Mouse (Mus musculus): ENCODE data around the gene Ptgfr. TPM values are rescaled to one million over a fixed set of nuclear protein-coding genes. Genes with fewer than 3 reads are reported as not detected.

Gene Ptgfr
- 0.28 and 0.65 TPM in 2 replicates for polyA plus RNA-seq (2014; fragmentation: Nextera tagmentation; extraction: Ambion mirVana)

DNA sequence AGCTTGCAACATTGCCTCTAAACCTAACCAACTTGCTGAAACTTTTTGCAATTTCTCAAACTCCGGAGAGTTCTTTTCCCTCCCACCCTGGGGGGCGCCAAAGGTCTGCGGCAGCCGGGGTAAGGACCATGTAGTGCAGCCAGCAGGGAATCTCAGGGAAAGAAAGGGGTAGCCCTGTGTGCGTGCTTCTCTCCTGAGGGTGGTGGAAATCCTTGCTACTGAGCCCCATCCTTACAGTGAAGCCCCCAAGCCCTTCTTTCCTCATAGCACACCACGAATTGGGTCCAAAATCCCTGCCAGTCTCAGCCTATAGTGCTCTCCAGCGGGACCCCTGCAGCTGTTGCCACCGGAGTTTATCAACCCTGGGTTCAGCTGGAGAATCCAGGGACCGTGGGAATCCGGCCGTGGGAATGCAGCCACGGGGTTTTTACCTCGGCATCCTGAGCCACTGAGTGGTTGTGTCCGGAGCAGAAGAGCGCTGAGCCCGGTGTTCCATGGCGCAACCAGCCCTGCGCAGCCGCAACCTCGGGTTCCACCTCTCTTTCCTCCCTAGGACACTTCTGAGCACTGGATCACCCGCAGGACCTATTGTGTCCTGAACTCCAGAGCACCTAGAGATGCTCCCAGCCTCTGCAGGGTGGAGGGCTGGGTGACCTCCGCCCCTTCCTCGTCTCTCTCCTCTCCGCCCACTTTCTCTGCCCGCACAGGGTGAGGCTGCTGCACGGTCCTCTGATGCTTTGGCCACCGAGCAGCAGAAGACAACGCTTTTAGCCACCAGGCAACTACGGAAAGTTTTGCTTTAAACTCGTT is at the start of gene Ptgfr:
Gene Ptgfr (minus strand): TSS at position 760 of the 810 bp plus-strand sequence.
- DNase-seq (peak; percentile 87), ATAC-seq (ENCODE audit: insufficient read depth) (peak; percentile 93)
- peak; percentile 76 for TF ChIP-seq CTCF (IDR thresholded peaks at IDR 0.05; ENCODE audit: low read depth)
- Histone ChIP-seq H3K36me3 (ENCODE audit: insufficient read depth) (no peaks in the 10 kb centered on the region), H3K9me3 (ENCODE audit: low read depth, low read length) (no peaks in the 10 kb centered on the region), H3K27me3 (ENCODE audit: insufficient read depth, low read length) (peaks cover 14% of the 10 kb centered on the region; the same call in 1 of the 2 replicates), H3K9ac (peak within 1 kb of the TSS; percentile 50), H3K4me3 (ENCODE audit: low read depth, low read length) (peak within 1 kb of the TSS; percentile 46), H3K27ac (ENCODE audit: low read depth) (no peak within 1 kb of the TSS), H3K4me2 (peak within 1 kb of the TSS; percentile 92), H3K4me1 (ENCODE audit: insufficient read depth) (no peaks in the 10 kb centered on the region)
- under 1% methylated on average over 30 of the region's 30 CpGs for WGBS

DNA sequence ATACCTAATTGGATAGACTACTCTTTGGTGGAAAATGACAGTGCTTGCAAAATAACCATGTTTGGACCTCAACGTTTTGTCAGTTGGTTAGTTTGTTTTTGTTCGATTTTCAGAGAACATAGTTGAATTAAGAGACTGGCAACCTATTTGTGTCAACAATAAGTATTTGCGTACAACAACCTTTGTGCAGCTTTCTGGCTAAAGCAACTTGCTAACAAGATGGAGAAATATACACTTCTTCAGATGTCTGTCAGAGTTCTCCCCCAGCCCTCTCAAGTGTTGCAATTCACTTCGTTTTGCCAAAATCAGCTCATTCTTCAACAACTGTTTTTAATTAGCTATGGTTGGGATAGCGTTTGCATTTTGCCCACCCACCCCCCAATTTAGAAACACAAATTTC is 46.5 kb upstream of the Ptgfr start:
- Histone ChIP-seq H3K4me2 (no peak overlapping the region), H3K9ac (no peak overlapping the region), H3K36me3 (ENCODE audit: insufficient read depth) (no peaks in the 10 kb centered on the region), H3K27me3 (ENCODE audit: insufficient read depth, low read length) (no peaks in the 10 kb centered on the region), H3K9me3 (ENCODE audit: low read depth, low read length) (no peaks in the 10 kb centered on the region), H3K4me1 (ENCODE audit: insufficient read depth) (no peaks in the 10 kb centered on the region), H3K27ac (ENCODE audit: low read depth) (no peak overlapping the region), H3K4me3 (ENCODE audit: low read depth, low read length) (no peak overlapping the region)
- 67% methylated on average over 5 of the region's 5 CpGs for WGBS
- DNase-seq (no peak), ATAC-seq (ENCODE audit: insufficient read depth) (no peak)
- no peak for TF ChIP-seq CTCF (IDR thresholded peaks at IDR 0.05; ENCODE audit: low read depth)

DNA sequence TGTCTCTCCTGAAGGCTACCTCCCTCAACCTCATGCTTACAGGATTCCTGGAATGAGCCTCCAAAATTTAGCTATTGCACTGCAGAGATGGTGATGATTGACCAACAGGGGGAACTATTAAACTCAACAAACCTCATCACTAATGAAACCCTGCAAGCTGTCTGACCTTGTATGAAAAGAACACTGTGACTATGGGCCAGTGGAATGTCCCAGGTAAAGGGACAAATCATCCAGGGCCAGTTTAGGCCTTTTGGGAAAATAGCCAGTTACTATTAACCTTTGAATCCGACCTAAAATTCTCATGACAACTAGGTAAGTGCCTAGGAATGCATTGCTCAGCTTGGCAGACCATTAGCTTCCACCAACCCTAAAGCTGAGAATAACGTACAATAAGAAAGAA is 42.6 kb upstream of the Ptgfr start:
- DNase-seq (no peak), ATAC-seq (ENCODE audit: insufficient read depth) (no peak)
- Histone ChIP-seq H3K27ac (ENCODE audit: low read depth) (no peak overlapping the region), H3K9ac (no peak overlapping the region), H3K4me1 (ENCODE audit: insufficient read depth) (no peaks in the 10 kb centered on the region), H3K9me3 (ENCODE audit: low read depth, low read length) (no peaks in the 10 kb centered on the region), H3K4me2 (no peak overlapping the region), H3K36me3 (ENCODE audit: insufficient read depth) (no peaks in the 10 kb centered on the region), H3K4me3 (ENCODE audit: low read depth, low read length) (no peak overlapping the region), H3K27me3 (ENCODE audit: insufficient read depth, low read length) (no peaks in the 10 kb centered on the region)
- no peak for TF ChIP-seq CTCF (IDR thresholded peaks at IDR 0.05; ENCODE audit: low read depth)
- 66% methylated on average over 2 of the region's 2 CpGs for WGBS

DNA sequence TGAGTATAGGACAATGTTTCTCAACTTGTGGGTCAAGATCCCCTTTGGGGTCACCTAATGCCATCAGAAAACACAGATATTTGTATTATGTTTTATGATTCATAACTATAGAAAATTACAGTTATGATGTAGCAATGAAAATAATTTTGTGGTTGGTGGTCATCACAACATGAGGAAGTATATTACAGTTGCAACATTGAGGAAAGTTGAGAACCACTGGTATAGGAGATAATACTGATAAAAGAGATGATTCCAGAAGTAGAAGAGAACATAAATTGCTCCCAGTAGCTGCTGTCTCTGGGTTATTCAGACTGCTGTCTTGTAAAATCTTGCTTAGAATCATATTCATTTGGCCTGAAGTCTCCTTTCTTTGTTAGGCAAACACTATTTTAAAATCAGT is 31.5 kb upstream of the Ptgfr start:
- no peak overlapping the region for H3K4me3 ChIP-seq (ENCODE audit: low read depth, low read length)
- no peak overlapping the region for H3K4me2 ChIP-seq
- DNase-seq (no peak), ATAC-seq (ENCODE audit: insufficient read depth) (no peak)
- TF ChIP-seq CTCF (IDR thresholded peaks at IDR 0.05; ENCODE audit: low read depth) = no peak
- H3K9ac ChIP-seq = no peak overlapping the region
- no peaks in the 10 kb centered on the region for H3K27me3 ChIP-seq (ENCODE audit: insufficient read depth, low read length)
- H3K9me3 ChIP-seq (ENCODE audit: low read depth, low read length) = no peaks in the 10 kb centered on the region
- no peaks in the 10 kb centered on the region for H3K36me3 ChIP-seq (ENCODE audit: insufficient read depth)
- H3K27ac ChIP-seq (ENCODE audit: low read depth) = no peak overlapping the region
- H3K4me1 ChIP-seq (ENCODE audit: insufficient read depth) = no peaks in the 10 kb centered on the region

DNA sequence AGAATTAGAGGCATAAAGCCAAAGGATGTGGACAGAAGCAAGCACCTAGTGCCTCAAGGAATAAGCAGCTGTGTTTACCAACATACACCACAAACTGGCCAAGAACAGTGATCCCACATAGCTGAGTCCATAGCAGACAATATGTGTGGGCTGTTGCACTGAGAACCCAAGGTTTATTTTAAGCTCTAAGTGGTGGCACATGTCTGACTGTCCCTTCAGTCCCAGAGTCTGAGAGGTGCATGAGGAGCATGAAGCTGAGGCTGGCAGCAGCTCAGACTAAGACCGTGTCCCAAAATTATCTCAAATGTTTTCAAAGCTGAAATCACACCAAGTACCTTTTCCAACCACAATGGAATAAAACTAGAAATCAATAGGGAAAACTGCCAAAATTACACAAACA is 13.9 kb upstream of the Ptgfr start:
- no peaks in the 10 kb centered on the region for H3K27me3 ChIP-seq (ENCODE audit: insufficient read depth, low read length)
- H3K36me3 ChIP-seq (ENCODE audit: insufficient read depth) = no peaks in the 10 kb centered on the region
- ATAC-seq (ENCODE audit: insufficient read depth) = no peak
- no peak overlapping the region for H3K4me2 ChIP-seq
- no peaks in the 10 kb centered on the region for H3K9me3 ChIP-seq (ENCODE audit: low read depth, low read length)
- 79% methylated on average over 1 of the region's 1 CpGs for WGBS
- DNase-seq = no peak
- H3K27ac ChIP-seq (ENCODE audit: low read depth) = no peak overlapping the region
- no peak overlapping the region for H3K9ac ChIP-seq
- TF ChIP-seq CTCF (IDR thresholded peaks at IDR 0.05; ENCODE audit: low read depth) = no peak
- no peaks in the 10 kb centered on the region for H3K4me1 ChIP-seq (ENCODE audit: insufficient read depth)
- no peak overlapping the region for H3K4me3 ChIP-seq (ENCODE audit: low read depth, low read length)

DNA sequence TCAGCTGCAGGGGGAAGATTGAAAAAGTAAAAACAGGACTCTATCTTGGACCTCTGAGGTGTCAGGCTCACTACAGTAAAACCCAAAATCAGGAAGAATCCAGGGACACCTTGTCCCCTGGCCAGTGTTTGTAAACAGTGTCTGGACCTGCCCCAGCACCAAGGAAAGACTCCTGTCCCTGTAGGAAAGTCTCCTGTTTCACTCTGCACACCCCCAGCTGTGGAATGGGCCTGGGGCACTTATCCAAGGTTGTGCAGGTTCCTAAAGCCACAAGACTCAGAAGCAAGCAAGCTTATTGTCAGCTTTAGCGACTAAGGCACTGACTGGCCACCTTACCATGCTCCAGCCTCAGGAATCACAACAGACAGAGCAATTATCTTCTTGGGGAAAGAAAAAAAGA is 13.2 kb upstream of the Ptgfr start:
- Histone ChIP-seq H3K4me1 (ENCODE audit: insufficient read depth) (no peaks in the 10 kb centered on the region), H3K9ac (no peak overlapping the region), H3K4me3 (ENCODE audit: low read depth, low read length) (no peak overlapping the region), H3K36me3 (ENCODE audit: insufficient read depth) (no peaks in the 10 kb centered on the region), H3K27me3 (ENCODE audit: insufficient read depth, low read length) (no peaks in the 10 kb centered on the region), H3K4me2 (no peak overlapping the region), H3K27ac (ENCODE audit: low read depth) (no peak overlapping the region), H3K9me3 (ENCODE audit: low read depth, low read length) (no peaks in the 10 kb centered on the region)
- no peak for DNase-seq
- no peak for ATAC-seq (ENCODE audit: insufficient read depth)
- 55% methylated on average over 1 of the region's 1 CpGs for WGBS
- no peak for TF ChIP-seq CTCF (IDR thresholded peaks at IDR 0.05; ENCODE audit: low read depth)

DNA sequence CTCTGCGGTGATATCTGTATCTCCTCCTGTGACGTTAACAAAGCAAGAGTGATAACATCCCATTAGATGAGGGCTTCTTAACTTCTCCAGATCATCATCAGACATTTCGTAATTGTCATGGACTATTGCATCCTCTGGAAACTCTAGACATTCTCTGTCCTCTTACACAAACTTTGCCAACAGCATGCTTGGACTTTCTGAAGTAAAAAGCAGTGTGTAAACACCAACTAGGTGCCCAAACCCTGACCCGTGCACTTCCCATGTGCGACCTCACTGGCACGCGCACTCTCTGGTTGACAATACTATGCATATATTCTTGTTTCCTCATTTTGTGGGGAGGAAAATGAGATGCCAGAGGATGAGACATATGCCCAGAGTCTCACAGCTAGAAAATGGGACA is 8.9 kb upstream of the Ptgfr start:
- no peak for DNase-seq
- TF ChIP-seq CTCF (IDR thresholded peaks at IDR 0.05; ENCODE audit: low read depth) = no peak
- no peaks in the 10 kb centered on the region for H3K27me3 ChIP-seq (ENCODE audit: insufficient read depth, low read length)
- H3K4me1 ChIP-seq (ENCODE audit: insufficient read depth) = no peaks in the 10 kb centered on the region
- H3K9me3 ChIP-seq (ENCODE audit: low read depth, low read length) = no peaks in the 10 kb centered on the region
- H3K4me3 ChIP-seq (ENCODE audit: low read depth, low read length) = no peak overlapping the region
- no peak overlapping the region for H3K9ac ChIP-seq
- H3K27ac ChIP-seq (ENCODE audit: low read depth) = no peak overlapping the region
- WGBS = 78% methylated on average over 7 of the region's 7 CpGs
- ATAC-seq (ENCODE audit: insufficient read depth) = no peak
- H3K36me3 ChIP-seq (ENCODE audit: insufficient read depth) = no peaks in the 10 kb centered on the region
- H3K4me2 ChIP-seq = no peak overlapping the region

All from lung, embryonic 14.5 days (tissue).